Mouse (Mus musculus): ENCODE measurements around the gene Kdm5a. TPM values are rescaled to one million over a fixed set of nuclear protein-coding genes. Genes with fewer than 3 reads are reported as not detected.
A peak's percentile ranks its signal among the peaks of the same experiment; 100 is the strongest.

The Kdm5a gene
- polyA plus RNA-seq, 1 experiment from 2014 or later = 60.0 TPM

DNA sequence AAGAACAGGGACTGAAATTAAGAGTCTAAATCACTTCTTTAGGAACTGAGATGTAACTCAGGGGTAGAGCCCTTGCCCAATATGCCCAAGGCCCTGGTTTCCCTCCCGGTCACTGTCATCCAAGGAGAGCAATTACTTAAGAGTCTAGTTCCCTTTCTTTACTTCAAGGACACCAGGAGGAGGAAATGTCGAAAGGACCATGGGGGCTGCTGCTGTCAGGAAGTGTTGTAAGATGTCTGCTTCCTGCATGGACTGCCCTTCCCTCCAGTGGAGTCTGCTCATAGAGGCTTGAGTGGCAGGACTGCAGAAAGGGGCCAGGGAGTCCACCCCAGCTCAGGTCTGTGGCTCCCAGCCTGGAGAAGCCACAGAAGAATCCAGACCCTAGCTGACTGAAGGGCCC is 115.4 kb downstream of the Kdm5a start:
- Histone ChIP-seq H3K9me3 (no peaks in the 10 kb centered on the region), H3K4me3 (no peak overlapping the region), H3K9ac (no peak overlapping the region), H3K4me2 (no peak overlapping the region), H3K36me3 (peaks cover 27% of the 10 kb centered on the region), H3K4me1 (peaks cover 14% of the 10 kb centered on the region), H3K27me3 (no peaks in the 10 kb centered on the region), H3K27ac (no peak overlapping the region)
- no peak for ATAC-seq (ENCODE audit: insufficient number of reproducible peaks, insufficient read depth, low FRiP score, low TSS enrichment, low read depth)
- WGBS = 81% methylated on average over 2 of the region's 2 CpGs

DNA sequence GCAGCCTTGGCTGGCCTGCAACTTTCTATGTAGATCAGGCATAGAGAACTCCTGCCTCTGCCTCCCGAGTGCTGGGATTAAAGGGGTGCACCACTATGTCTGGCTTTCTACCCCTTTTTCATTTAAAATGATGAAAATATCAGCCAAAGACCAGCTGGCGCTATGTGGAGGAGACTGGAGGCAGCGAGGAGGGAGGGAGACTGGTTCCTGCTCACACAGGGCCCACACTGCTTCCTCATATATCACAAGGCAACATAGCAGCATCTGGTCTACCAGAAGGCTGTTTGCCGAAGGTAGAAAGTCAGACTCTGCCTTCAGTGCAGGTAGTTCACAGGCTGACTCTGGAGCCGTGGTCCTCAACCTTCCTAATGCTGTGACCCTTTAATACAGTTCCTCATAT is 116.4 kb downstream of the Kdm5a start:
- H3K4me1 ChIP-seq = peaks cover 11% of the 10 kb centered on the region
- no peak overlapping the region for H3K4me2 ChIP-seq
- H3K4me3 ChIP-seq = no peak overlapping the region
- ATAC-seq (ENCODE audit: insufficient number of reproducible peaks, insufficient read depth, low FRiP score, low TSS enrichment, low read depth) = no peak
- peaks cover 27% of the 10 kb centered on the region for H3K36me3 ChIP-seq
- no peak overlapping the region for H3K9ac ChIP-seq
- no peak overlapping the region for H3K27ac ChIP-seq
- H3K9me3 ChIP-seq = no peaks in the 10 kb centered on the region
- no peaks in the 10 kb centered on the region for H3K27me3 ChIP-seq
- 91% methylated on average over 5 of the region's 5 CpGs for WGBS

DNA sequence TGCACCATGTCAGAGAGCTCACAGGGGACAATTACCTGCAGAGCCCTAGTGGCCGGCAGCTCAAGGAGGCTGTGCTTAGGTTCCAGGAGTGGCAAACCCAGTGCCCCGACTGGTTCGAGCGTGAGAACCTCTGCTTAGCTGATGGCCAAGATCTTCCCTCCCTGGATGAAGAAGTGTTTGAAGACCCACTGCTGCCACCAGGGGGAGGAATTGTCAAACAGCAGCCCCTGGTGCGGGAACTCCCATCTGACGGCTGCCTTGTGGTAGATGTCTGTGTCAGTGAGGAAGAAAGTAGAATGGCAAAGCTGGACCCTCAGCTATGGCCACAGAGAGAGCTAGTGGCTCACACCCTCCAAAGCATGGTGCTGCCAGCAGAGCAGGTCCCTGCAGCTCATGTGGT is 117.6 kb downstream of the Kdm5a start:
- 87% methylated on average over 6 of the region's 6 CpGs for WGBS
- peaks cover 27% of the 10 kb centered on the region for H3K36me3 ChIP-seq
- no peaks in the 10 kb centered on the region for H3K9me3 ChIP-seq
- no peaks in the 10 kb centered on the region; the same call in 1 of the 2 replicates for H3K27me3 ChIP-seq
- no peak overlapping the region for H3K27ac ChIP-seq
- H3K4me3 ChIP-seq = no peak overlapping the region
- peaks cover 10% of the 10 kb centered on the region for H3K4me1 ChIP-seq
- no peak overlapping the region for H3K9ac ChIP-seq
- ATAC-seq (ENCODE audit: insufficient number of reproducible peaks, insufficient read depth, low FRiP score, low TSS enrichment, low read depth) = no peak
- no peak overlapping the region for H3K4me2 ChIP-seq

GRCm38 (mm10) chr6:120482021-120482420 is 118.1 kb downstream of the Kdm5a start:
- WGBS = 91% methylated on average over 14 of the region's 14 CpGs

GRCm38 (mm10) chr6:120482756-120483155 is 118.8 kb downstream of the Kdm5a start:
- Histone ChIP-seq H3K4me1 (peaks cover 10% of the 10 kb centered on the region), H3K4me2 (no peak overlapping the region), H3K9ac (no peak overlapping the region), H3K36me3 (peaks cover 27% of the 10 kb centered on the region), H3K4me3 (no peak overlapping the region), H3K9me3 (no peaks in the 10 kb centered on the region), H3K27me3 (no peaks in the 10 kb centered on the region; the same call in 1 of the 2 replicates), H3K27ac (no peak overlapping the region)
- no peak for ATAC-seq (ENCODE audit: insufficient number of reproducible peaks, insufficient read depth, low FRiP score, low TSS enrichment, low read depth)
- 38% methylated on average over 6 of the region's 6 CpGs for WGBS

More at GRCm38 (mm10) chr6:120482021-120482420, 118.1 kb downstream of the Kdm5a start:
- Histone ChIP-seq H3K27ac (no peak overlapping the region), H3K4me1 (peaks cover 10% of the 10 kb centered on the region), H3K9ac (no peak overlapping the region), H3K4me2 (no peak overlapping the region), H3K9me3 (no peaks in the 10 kb centered on the region), H3K27me3 (no peaks in the 10 kb centered on the region; the same call in 1 of the 2 replicates), H3K4me3 (no peak overlapping the region), H3K36me3 (peaks cover 27% of the 10 kb centered on the region)
- no peak for ATAC-seq (ENCODE audit: insufficient number of reproducible peaks, insufficient read depth, low FRiP score, low TSS enrichment, low read depth)

DNA sequence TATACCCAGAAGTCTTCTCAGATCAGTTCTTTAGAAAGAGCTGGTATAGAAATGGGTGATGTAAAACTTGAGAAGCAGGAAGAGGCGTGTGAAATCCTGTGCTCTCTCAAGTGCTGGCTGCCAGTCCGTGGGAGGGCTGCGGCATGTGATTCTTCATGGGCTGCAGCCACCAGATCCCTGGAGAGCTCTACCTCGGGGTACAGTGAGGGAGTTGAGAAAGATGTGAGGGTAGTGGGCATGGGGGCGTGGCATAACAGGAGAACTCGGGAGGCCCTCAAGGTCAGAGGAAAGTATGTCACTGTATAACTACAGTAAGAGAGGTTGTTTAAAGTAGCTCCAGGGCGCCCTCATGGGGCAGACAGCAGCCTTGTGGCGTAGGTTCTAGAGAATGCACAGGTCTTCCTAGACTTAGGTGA is 119.3 kb downstream of the Kdm5a start:
- Histone ChIP-seq H3K4me2 (peak overlapping the region; percentile 30; the same call in 1 of the 2 replicates), H3K4me1 (peaks cover 10% of the 10 kb centered on the region), H3K27me3 (no peaks in the 10 kb centered on the region; the same call in 1 of the 2 replicates), H3K9ac (0 out of 2 replicates have a peak overlapping the region, but pooled peaks have one; percentile 21), H3K4me3 (no peak overlapping the region), H3K9me3 (no peaks in the 10 kb centered on the region), H3K27ac (no peak overlapping the region), H3K36me3 (peaks cover 23% of the 10 kb centered on the region)
- ATAC-seq (ENCODE audit: insufficient number of reproducible peaks, insufficient read depth, low FRiP score, low TSS enrichment, low read depth) = no peak; the same call in 1 of the 2 replicates
- 26% methylated on average over 8 of the region's 8 CpGs for whole genome bisulfite sequencing

- WGBS = 77% methylated on average over 3 of the region's 3 CpGs
- no peak overlapping the region for H3K4me3 ChIP-seq
- H3K4me2 ChIP-seq = no peak overlapping the region
- no peak overlapping the region for H3K27ac ChIP-seq
- peaks cover 12% of the 10 kb centered on the region for H3K36me3 ChIP-seq
- no peaks in the 10 kb centered on the region for H3K9me3 ChIP-seq
- H3K9ac ChIP-seq = no peak overlapping the region
- no peak for ATAC-seq (ENCODE audit: insufficient number of reproducible peaks, insufficient read depth, low FRiP score, low TSS enrichment, low read depth)
- peaks cover 5% of the 10 kb centered on the region; the same call in 1 of the 2 replicates for H3K27me3 ChIP-seq
- H3K4me1 ChIP-seq = peaks cover 10% of the 10 kb centered on the region
These were observed 121.1 kb downstream of the Kdm5a start for GRCm38 (mm10) chr6:120485038-120485437.

- WGBS = 55% methylated on average over 8 of the region's 8 CpGs
- Histone ChIP-seq H3K36me3 (peaks cover 8% of the 10 kb centered on the region), H3K4me3 (no peak overlapping the region), H3K4me2 (no peak overlapping the region), H3K27me3 (peaks cover 10% of the 10 kb centered on the region), H3K4me1 (peaks cover 10% of the 10 kb centered on the region), H3K9ac (no peak overlapping the region), H3K9me3 (no peaks in the 10 kb centered on the region), H3K27ac (no peak overlapping the region)
- no peak for ATAC-seq (ENCODE audit: insufficient number of reproducible peaks, insufficient read depth, low FRiP score, low TSS enrichment, low read depth)
These were observed 122.2 kb downstream of the Kdm5a start for GRCm38 (mm10) chr6:120486051-120486510.

DNA sequence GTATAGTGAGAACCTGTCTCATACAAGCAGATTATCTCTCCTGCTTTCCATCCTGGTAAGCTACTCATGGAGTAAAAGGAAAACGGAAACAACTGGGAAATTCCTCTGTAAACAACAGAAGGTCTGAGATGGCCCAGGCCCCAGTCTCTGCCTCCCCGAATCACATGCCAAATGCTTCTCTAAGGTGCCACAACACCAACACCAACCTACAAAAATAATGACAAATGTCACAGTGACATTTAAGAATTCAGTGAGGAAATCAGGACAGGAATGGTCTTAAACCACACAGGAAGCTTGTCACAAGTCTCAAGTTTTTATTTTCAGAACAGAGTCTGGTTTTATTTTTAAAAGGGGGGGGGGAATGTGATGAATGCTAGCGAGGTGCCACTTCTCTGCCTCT is 124.7 kb downstream of the Kdm5a start:
- peaks cover 35% of the 10 kb centered on the region for H3K27me3 ChIP-seq
- 68% methylated on average over 3 of the region's 3 CpGs for WGBS
- H3K36me3 ChIP-seq = no peaks in the 10 kb centered on the region
- H3K27ac ChIP-seq = no peak overlapping the region
- ATAC-seq (ENCODE audit: insufficient number of reproducible peaks, insufficient read depth, low FRiP score, low TSS enrichment, low read depth) = no peak
- H3K4me1 ChIP-seq = peaks cover 16% of the 10 kb centered on the region
- H3K9me3 ChIP-seq = no peaks in the 10 kb centered on the region
- H3K4me3 ChIP-seq = no peak overlapping the region
- no peak overlapping the region for H3K9ac ChIP-seq
- no peak overlapping the region for H3K4me2 ChIP-seq

DNA sequence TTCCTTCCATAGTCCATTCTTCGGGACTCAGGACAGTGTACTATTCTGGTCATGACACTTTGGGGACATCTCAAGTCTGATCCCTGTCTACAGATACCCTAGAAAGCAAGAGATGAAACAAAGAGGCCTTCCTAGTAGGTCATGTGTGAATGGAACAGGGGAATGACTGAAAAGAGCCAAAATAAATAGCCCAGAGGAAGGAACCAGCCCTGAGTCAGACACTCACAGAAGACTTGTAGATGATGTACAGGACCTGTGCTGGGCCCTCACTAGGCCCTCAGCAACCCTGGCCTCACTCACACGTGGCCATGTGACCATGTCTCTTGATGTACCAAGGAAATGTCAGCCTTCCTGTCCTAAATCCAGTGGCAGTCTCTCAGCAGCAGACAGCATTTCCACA is 125.5 kb downstream of the Kdm5a start:
- H3K4me2 ChIP-seq = no peak overlapping the region
- ATAC-seq (ENCODE audit: insufficient number of reproducible peaks, insufficient read depth, low FRiP score, low TSS enrichment, low read depth) = no peak
- peaks cover 43% of the 10 kb centered on the region for H3K27me3 ChIP-seq
- no peaks in the 10 kb centered on the region for H3K9me3 ChIP-seq
- H3K36me3 ChIP-seq = no peaks in the 10 kb centered on the region
- H3K27ac ChIP-seq = no peak overlapping the region
- 67% methylated on average over 2 of the region's 2 CpGs for WGBS
- no peak overlapping the region for H3K9ac ChIP-seq
- H3K4me1 ChIP-seq = peaks cover 22% of the 10 kb centered on the region
- no peak overlapping the region for H3K4me3 ChIP-seq

DNA sequence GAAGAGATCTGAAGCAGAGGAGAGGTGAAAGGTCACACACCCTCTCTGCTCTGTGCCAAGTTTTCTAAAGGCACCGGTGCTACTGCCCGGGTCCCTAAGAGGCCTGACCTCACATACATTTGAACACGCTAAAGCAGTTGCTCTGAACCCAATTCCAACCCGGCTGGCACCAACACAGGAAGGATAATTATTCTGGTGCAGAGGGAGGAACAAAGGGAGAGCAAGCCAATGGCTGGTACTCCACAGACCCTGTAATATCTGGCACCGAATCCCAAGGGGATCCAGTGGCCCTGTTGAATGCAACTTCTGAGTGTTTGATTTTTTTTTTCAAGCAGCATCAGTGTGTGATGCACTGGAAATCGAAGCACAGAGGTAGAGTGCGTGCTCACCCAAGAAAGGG is 127.1 kb downstream of the Kdm5a start:
- ATAC-seq (ENCODE audit: insufficient number of reproducible peaks, insufficient read depth, low FRiP score, low TSS enrichment, low read depth) = no peak
- Histone ChIP-seq H3K9me3 (no peaks in the 10 kb centered on the region), H3K27me3 (peaks cover 52% of the 10 kb centered on the region), H3K27ac (no peak overlapping the region), H3K4me1 (peaks cover 25% of the 10 kb centered on the region), H3K9ac (no peak overlapping the region), H3K4me3 (no peak overlapping the region), H3K36me3 (no peaks in the 10 kb centered on the region), H3K4me2 (0 out of 2 replicates have a peak overlapping the region, but pooled peaks have one; percentile 94)
- WGBS = 52% methylated on average over 7 of the region's 7 CpGs

DNA sequence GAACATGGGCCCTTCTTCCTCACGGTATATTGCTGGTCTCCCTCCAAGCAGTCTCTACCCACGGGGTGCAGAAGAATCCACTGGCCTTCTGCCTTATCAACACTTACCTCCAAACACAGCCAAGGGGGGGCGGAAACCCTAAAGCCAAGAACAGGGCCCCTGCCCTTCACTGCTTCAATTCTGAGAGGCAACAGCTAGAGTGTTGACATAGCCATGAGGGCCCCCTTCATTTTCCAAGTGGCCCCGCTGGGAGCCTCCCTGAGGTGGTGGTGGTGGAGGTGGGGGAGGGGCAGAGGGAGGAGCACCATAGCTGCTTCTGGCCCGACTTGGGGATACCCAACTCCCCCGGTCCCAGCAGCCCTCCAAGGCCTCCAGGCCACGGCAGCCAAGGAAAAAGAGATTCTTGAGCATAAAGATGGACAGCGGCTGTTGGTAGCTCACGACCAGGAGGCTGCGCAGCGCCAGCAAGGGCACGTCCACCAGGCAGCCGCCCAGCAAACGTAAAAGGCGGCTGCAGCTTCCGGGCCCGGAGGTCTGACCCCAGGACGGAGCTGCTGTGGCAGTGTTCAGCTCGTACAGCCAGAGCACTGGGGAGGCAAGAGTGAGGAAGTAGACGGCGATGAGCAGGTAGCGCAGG is 128.1 kb downstream of the Kdm5a start:
- H3K4me3 ChIP-seq = peak overlapping the region; percentile 75
- no peaks in the 10 kb centered on the region for H3K9me3 ChIP-seq
- no peaks in the 10 kb centered on the region for H3K36me3 ChIP-seq
- H3K9ac ChIP-seq = no peak overlapping the region
- peak overlapping the region; percentile 94 for H3K4me2 ChIP-seq
- H3K27ac ChIP-seq = no peak overlapping the region
- peaks cover 54% of the 10 kb centered on the region for H3K27me3 ChIP-seq
- WGBS = 9% methylated on average over 22 of the region's 22 CpGs
- ATAC-seq (ENCODE audit: insufficient number of reproducible peaks, insufficient read depth, low FRiP score, low TSS enrichment, low read depth) = no peak
- peaks cover 25% of the 10 kb centered on the region for H3K4me1 ChIP-seq
